Mouse (Mus musculus): Measurements from ENCODE around the gene Tomm6. TPM values are rescaled to one million over a fixed set of nuclear protein-coding genes. Genes with fewer than 3 reads are reported as not detected.

Tomm6 gene
- total and polyA plus RNA-seq, 3 experiments = 66.5 to 577 TPM; not detected in 1

DNA sequence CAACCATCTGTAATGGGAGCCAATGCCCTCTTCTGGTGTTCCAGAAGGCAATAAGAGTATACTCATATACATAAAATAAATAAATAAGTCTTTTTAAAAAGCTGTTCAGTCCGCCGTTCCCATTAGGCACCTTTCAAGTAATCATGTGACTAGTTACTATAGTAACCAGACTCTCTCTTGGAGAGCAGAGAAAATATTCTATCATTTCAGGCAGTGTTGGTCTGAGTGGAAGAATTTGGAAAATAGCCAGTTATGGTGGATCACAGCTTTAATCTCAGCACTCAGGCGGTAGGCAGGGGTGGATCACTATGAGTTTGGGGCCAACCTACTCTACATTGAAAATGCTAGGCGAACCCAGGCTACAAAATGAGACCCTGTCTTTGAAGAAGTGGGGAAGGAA lies 19.0 kb downstream of the Tomm6 start:
- Histone ChIP-seq H3K36me3 (ENCODE audit: control insufficient read depth in 1 of 2, insufficient read depth in 2 of 2, low read length in 2 of 2) (no peaks in the 10 kb centered on the region; a peak in 1 of 4 replicates), H3K27me3 (ENCODE audit: control insufficient read depth in 1 of 2, insufficient read depth in 2 of 2, low read length in 2 of 2) (no peaks in the 10 kb centered on the region), H3K9me3 (replicated peaks; ENCODE audit: insufficient read depth, low read length) (no peaks in the 10 kb centered on the region), H3K9ac (ENCODE audit: control insufficient read depth, low read depth, low read length, poor library complexity, severe bottlenecking) (no peak overlapping the region), H3K4me1 (ENCODE audit: control insufficient read depth in 1 of 2, insufficient read depth in 2 of 2, low read length in 2 of 2) (no peaks in the 10 kb centered on the region), H3K4me3 (ENCODE audit: control insufficient read depth in 1 of 2, insufficient read depth in 1 of 2, low read depth in 2 of 2, low read length in 2 of 2) (no peak overlapping the region), H3K27ac (ENCODE audit: control insufficient read depth, low read depth, low read length) (no peak overlapping the region), H3K79me2 (ENCODE audit: control insufficient read depth, insufficient read depth, low read length, poor library complexity) (no peaks in the 10 kb centered on the region)
- DNase-seq (ENCODE audit: low read depth, low spot score) = no peak
- TF ChIP-seq TBP (IDR thresholded peaks at IDR 0.05; ENCODE audit: low read depth, low read length) (no peak), MYB (IDR thresholded peaks at IDR 0.05; ENCODE audit: low read depth, low read length) (no peak), ETS1 (IDR thresholded peaks at IDR 0.05; ENCODE audit: low read depth, low read length) (no peak), ELF1 (IDR thresholded peaks at IDR 0.05; ENCODE audit: low read depth, low read length) (no peak), CTCF (IDR thresholded peaks at IDR 0.05 in 2 of 3, conservative IDR thresholded peaks at IDR 0.05 in 1 of 3; ENCODE audit: control insufficient read depth in 1 of 3, insufficient read depth in 1 of 3, low read depth in 2 of 3, low read length in 3 of 3, poor library complexity in 1 of 3, severe bottlenecking in 1 of 3) (no peak), E2F4 (IDR thresholded peaks at IDR 0.05; ENCODE audit: borderline replicate concordance, low read depth, low read length) (no peak), MAZ (IDR thresholded peaks at IDR 0.05; ENCODE audit: low read depth, low read length) (no peak), USF1 (IDR thresholded peaks at IDR 0.05; ENCODE audit: low read depth, low read length) (no peak)

DNA sequence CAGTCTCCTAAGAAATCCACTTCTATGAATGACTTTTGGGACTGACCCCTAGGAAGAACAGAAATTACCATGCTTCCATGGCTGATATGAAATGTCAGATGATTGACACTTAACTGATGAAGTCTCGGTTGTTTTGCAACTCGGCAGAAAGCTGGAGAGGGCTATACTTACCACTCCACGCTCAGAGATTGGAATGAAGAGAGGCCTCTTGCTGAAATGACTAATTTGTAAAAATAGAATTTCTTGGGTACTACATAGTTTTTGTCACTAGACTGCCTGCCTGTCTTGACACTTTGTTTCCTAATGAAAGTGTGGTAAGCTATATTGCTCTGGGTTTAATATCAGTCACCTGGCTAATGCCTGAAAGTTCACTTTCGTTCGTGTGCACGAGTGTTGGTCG lies 23.7 kb downstream of the Tomm6 start:
- no peaks in the 10 kb centered on the region; a peak in 1 of 4 replicates for H3K36me3 ChIP-seq (ENCODE audit: control insufficient read depth in 1 of 2, insufficient read depth in 2 of 2, low read length in 2 of 2)
- H3K4me1 ChIP-seq (ENCODE audit: control insufficient read depth in 1 of 2, insufficient read depth in 2 of 2, low read length in 2 of 2) = no peaks in the 10 kb centered on the region
- DNase-seq (ENCODE audit: low read depth, low spot score) = no peak
- H3K9me3 ChIP-seq (replicated peaks; ENCODE audit: insufficient read depth, low read length) = no peaks in the 10 kb centered on the region
- H3K4me3 ChIP-seq (ENCODE audit: control insufficient read depth in 1 of 2, insufficient read depth in 1 of 2, low read depth in 2 of 2, low read length in 2 of 2) = no peak overlapping the region
- H3K27ac ChIP-seq (ENCODE audit: control insufficient read depth, low read depth, low read length) = no peak overlapping the region
- no peak overlapping the region for H3K9ac ChIP-seq (ENCODE audit: control insufficient read depth, low read depth, low read length, poor library complexity, severe bottlenecking)
- no peaks in the 10 kb centered on the region; the same call in 1 of the 2 replicates for H3K79me2 ChIP-seq (ENCODE audit: control insufficient read depth, insufficient read depth, low read length, poor library complexity)
- no peaks in the 10 kb centered on the region for H3K27me3 ChIP-seq (ENCODE audit: control insufficient read depth in 1 of 2, insufficient read depth in 2 of 2, low read length in 2 of 2)
- no peak for TF ChIP-seq GATA1 (IDR thresholded peaks at IDR 0.05; ENCODE audit: low read depth, low read length)
- no peak for TF ChIP-seq RCOR1 (IDR thresholded peaks at IDR 0.05; ENCODE audit: low read depth, low read length)
- TF ChIP-seq USF1 (IDR thresholded peaks at IDR 0.05; ENCODE audit: low read depth, low read length) = no peak
- no peak for TF ChIP-seq MYB (IDR thresholded peaks at IDR 0.05; ENCODE audit: low read depth, low read length)
- no peak for TF ChIP-seq EP300 (IDR thresholded peaks at IDR 0.05; ENCODE audit: low read depth in 1 of 2, low read length in 2 of 2)
- no peak for TF ChIP-seq MAFK (IDR thresholded peaks at IDR 0.05; ENCODE audit: borderline replicate concordance, low read depth, low read length)
- TF ChIP-seq TCF12 (IDR thresholded peaks at IDR 0.05; ENCODE audit: low read depth, low read length) = no peak
- no peak for TF ChIP-seq SMC3 (IDR thresholded peaks at IDR 0.05; ENCODE audit: low read depth, low read length)
- no peak for TF ChIP-seq POLR2AphosphoS5 (IDR thresholded peaks at IDR 0.05; ENCODE audit: borderline replicate concordance, low read depth, low read length)
- no peak for TF ChIP-seq CHD1 (IDR thresholded peaks at IDR 0.05; ENCODE audit: low read depth, low read length)
- TF ChIP-seq ZNF384 (IDR thresholded peaks at IDR 0.05; ENCODE audit: low read depth, low read length) = no peak
